Mouse (Mus musculus) frontal cortex, adult 2 months (tissue): ENCODE results near the gene Gen1. TPM values are rescaled to one million over a fixed set of nuclear protein-coding genes. Genes with fewer than 3 reads are reported as not detected.
A peak's percentile ranks its signal among the peaks of the same experiment; 100 is the strongest.

Experiments used
- DNase-seq, 2 experiments: peaks; one replicate each; pipeline ENCODE4 v3.0.0; 2022; ENCODE audit warnings: low spot score in 1 of 2; ENCODE audit errors: extremely low spot score in 1 of 2
- polyA plus RNA-seq: library from polyadenylated mRNA; depleted of rRNA; stranded (reverse); fragments of >200 nt; gene quantifications from 2 replicates; pipeline ENCODE4 v1.2.3, GENCODE M21; 2012; rRNA removed

Gen1 gene
- 0.44 and 0.52 TPM in 2 replicates for polyA plus RNA-seq

DNA sequence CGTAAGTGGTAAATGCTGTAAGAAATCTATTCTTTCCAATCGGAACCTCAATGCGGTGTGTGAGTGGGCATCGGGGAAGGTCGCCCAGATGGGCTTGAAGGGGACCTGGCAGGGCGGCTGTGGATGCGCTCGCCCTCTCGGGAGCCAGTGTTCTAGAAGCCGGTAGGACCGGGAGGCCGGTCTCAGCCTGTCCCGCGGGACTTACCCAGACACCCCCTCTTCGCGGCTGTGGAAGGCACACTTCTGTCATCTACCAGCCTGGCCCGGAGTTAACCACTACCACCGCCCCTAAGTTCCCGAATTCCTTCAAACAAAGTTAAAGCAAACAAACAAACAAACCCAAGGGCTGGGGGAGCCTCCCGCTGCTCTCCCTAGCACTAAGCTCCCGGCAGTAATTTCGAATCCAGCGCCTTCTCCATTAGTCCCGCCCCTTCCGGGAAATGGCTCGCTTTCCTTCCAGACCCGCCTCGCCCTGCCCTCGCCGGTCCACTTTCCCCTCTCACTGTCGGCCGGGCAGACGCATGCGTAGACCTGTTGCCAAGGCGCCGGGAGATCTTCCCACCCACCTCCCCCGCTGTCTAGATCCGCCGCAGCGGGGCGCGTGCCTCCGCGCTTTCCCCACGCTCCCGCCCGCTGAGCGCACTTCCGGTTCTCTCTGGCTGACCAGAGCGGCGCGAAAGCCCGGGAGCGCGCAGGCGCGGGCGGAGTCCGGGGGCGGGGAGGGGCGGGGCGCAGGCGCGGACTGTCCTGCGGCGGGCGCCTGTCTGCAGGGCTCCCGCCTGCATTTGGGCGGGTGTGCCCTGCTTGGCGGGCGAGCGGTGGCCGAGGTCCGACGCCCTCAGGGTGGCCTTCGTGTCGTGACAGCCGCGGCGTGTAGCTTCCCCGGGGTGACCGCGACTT is at the start of gene Gen1, which contains the start of gene Smc6:
TSS of gene Gen1 (minus strand) at position 420 of the 900 bp plus-strand sequence.
TSS of gene Smc6 (plus strand) at position 505 of the 900 bp plus-strand sequence.
- peak; percentile 80 to 94 for DNase-seq

DNA sequence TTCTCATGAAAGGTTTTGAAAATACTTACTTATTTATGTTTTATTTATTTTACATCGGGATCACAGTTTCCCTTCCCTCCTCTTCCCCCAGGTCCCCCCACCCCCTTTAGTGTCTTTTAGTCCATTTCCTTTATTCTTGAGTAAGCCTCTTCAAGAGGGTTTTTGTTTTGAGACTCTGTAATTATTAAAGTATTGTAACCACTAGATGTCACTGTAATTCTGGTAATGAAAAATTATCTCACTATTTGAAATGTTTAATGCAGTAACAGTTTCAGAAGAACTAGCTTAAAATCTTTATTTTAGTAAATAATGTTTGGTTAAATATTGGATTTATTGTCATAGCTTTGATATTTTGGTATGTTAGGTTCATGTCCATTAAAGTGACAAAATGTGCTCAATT is 48.2 kb upstream of the Gen1 start:
- no peak for DNase-seq

DNA sequence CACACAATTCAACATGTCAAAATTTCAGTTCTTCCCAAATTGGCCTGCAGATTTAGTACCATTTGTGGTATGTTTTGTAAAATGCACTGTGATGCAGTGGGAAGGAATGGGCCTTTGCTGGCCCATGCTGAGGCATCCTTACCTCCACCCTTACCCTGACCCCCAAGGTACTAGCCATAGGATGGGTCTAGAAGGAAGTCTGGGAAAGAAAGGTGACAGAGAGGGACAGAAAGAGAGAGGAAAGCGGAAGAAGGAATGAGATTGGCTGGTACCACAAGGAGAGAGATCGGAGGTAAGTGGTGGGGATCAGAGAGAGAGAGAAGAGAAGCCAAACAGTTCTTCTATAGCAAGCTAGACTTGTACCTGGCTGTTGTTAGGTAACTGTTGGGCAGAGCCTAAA is 45.5 kb upstream of the Gen1 start:
- DNase-seq, result no peak

DNA sequence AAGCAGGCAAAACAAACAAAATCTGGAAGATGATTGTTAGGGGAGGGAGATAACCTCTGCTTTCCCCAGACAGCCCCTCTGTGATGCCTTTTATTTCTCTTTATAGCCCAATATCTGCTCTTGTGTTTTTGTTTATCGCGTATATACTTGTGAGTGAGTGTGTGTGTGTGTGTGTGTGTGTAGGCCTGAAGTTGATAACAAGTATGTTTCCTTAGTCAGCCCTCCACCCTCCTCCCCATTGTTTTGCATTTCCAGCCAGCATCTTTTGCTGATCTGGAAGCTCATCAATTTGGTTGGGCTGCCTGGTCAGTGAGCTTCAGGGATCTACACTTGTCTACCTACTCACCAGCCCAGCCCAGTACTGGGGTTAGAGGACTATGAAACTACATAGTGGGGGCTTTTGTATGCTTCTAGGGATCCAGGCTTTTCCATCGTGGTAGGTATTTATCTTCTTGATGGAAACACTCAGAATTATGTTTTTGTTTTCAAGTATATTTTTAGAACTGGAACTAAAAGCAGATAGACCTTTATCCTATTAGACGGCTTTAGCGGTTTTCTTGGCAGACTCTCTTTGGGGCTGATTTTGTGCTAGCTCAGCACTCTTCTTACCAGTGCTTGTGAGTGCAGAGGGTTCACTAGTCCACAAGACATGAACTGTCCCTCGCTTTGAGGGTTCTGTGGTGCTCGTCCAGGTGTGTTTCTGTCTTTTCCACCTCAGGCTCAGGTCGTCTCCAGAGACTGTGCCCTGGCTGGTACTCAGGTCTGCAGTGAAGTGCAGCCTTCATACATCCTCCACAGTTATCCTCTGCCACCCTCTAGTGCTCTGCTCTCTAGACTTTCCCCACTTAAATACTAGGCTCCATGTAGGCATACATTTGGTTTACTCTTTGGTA is 41.4 kb upstream of the Gen1 start:
- no peak for DNase-seq

DNA sequence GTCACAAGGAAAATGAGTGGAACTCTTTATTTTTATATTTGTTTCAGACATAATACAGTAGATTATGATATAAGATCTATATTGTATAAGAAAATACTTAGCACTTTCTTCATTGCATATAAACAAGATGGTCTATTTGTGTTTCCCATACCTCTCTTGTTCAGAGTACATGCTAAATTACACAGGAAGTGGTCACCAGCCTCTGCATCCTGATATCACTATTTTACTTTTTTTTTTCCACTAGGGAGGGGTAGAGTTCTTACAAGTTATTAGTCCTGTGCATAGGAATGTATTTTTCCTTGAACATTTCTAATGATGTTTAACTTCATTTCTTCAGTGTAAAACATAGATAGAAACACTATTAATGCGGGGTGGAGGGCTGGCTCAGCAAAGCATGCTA is 35.3 kb upstream of the Gen1 start:
- no peak for DNase-seq

DNA sequence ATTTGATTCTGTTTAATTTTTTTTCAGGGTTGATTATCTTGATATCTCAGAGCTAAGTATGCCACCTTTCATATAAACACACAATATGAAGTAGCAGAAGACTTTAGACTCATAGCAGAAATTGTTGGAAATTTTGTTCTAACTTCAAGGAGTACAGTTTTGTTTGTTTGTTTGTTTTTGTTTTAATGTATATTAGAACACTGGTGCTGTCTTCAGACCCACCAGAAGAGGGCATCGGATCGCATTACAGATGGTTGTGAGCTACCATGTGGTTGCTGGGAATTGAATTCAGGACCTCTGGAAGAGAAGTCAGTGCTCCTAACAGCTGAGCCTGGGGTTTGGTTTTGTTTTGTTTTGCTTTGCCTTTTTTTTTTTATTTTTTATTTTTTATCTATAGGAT is 20.8 kb upstream of the Gen1 start:
- no peak for DNase-seq

DNA sequence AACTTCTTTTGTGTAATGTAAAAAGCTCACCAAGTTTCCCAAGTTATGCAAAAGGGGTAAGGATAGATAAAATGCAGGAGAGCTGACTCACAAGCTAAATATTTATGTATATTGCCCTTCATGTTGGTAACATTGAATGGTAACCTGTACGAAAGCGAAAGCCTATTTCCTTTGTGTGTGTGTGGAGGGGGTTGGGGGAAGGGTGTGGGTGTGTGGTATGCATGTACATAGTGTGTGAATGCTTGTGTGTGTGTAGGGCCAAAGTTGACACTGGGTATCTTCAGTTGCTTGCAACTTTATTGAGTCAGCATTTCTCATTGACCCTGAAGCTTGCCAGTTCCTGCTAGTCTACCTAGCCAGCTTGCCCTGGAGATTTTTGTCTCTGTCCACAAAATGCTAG is 16.0 kb upstream of the Gen1 start:
- DNase-seq, result no peak

GRCm38 (mm10) chr12:11279886-11280285 is 14.3 kb upstream of the Gen1 start:
- no peak for DNase-seq

- DNase-seq, result no peak
These were observed 11.6 kb upstream of the Gen1 start for GRCm38 (mm10) chr12:11277207-11277606.

DNA sequence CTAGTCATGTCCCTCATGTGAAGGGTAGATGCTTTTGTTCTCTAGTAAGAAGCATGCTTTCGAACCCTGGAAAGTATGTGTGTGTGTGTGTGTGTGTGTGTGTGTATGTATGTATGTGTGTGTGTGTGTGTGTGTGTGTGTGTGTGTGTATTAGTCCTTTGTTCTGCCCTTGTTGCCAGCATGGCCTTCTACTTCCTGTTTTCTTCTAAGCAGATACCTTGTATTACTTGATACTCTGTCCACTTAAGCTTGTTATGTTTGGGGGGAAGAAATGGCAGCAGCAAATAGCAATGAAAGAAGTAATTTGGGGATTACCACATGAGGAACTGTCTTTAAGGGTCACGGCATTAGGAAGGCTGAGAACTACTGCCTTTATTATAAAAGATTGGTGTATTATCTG is 11.0 kb upstream of the Gen1 start:
- DNase-seq, result no peak

- no peak for DNase-seq
These were observed 7.6 kb upstream of the Gen1 start for GRCm38 (mm10) chr12:11273185-11273584.

DNA sequence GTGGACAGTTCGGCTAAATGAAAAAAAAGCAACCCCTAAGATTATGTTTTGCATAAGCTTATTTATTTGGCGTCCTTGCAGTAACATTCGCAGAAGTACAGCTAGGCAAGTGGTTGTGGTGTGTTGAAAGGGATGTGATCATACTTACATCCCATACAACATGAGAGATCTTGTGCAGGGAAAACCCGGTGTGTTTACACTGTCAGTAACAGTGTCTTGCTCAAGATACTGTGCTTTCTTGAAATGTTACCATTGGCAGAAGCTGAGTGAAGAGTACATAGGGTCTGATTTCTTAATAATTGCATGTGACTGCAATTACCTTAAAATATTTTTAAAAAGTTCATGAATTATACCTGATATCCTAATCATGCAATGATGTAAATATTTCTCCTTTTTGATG is 7.0 kb upstream of the Gen1 start:
- DNase-seq, result no peak

DNA sequence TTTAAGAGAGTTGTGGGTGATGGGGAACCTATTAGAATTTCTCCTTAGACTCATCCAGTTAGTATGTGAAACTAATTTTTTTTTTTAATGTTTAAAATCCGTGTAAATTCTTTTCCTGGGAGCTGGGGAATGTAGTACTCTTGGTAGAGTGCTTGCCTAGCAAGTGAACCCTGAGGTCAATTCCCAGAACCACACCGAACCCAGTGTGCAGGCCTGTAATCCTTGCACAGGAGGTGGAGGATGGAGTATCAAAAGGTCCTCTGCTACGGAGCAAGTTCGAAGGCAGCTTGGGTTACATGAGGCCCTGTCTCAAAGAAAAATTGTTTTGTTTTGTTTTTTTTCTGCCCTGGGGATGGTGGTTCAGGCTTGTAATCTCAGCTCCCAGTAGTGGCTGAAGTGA is 1.4 kb upstream of the Gen1 start:
- DNase-seq, result no peak

DNA sequence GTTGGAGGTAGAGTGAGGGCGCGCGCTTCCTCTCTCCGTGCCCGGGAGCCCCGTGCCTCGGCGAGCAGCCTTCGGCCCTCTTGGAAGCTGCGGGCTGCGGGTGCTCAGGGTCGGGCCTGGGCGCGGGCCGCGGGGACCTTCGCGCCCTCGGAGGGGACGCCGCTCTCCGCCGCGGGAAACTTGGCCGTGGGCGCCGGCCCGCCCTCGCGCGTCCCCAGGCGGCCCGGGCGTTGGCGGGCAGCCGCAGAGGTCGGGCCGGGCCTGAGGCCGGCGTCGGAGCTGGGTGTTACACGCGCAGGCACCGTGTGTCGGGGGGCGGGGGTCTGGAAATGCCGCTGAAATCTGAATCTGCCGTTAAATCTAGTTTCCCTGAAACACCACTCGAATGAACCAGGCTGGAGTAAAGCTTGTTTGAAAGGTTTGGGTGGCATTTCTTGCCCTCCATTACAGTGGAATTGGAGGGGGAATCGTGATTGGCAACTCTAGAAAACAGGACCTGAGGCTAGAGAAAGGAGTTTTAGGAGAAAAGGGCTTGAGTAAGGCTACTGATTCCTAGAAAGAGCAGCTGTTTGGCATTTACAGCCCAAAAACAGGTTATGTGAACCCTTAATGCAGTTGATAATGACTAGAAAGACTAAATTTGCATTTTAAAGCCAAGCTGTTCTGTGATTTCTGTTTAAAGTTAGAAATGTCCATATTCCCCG is 833 bp upstream of the Gen1 start:
- peak in 1 of 2 experiments; percentile 30 for DNase-seq

- DNase-seq, result no peak
These were observed 706 bp downstream of the Gen1 start for GRCm38 (mm10) chr12:11264895-11265294.

DNA sequence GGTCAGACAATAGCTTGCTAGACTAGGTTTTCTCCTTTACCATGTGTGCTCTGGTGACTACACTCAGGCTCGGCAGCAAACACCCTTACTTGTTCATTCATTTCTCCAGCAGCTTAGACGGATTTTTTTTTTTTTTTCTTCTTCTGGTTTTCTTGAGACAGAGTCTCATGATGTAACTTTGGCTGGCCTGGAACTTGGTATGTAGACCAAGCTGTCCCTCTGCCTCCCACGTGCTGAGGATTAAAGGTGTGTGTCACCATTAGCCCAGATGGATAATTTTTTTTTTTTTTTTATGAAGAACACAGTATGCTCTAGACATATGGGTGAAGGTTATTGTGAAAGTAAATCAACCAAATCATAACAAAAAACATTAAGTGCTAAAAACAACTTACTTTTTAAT is 15.3 kb downstream of the Gen1 start:
- DNase-seq, result no peak

GRCm38 (mm10) chr12:11247460-11247859 is 18.1 kb downstream of the Gen1 start:
- DNase-seq, result no peak

DNA sequence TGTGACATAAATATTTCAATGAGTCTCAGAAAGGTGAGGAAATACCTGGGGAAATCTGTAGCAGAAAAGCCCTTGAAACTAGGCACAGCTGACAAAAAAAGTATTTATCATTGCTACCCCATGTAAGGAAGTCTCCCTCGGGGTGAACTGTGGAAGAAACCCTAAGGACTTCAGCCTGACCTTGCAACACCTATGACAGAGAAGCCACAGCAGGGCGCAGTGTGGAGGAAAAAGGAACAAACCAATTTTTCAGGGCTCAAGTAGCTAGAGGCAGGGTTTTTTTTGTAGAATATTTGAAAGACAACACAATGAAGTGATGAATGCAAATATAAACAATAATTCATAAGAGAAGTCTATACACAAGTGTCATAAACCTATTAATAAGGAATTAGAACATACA is 29.6 kb downstream of the Gen1 start:
- no peak for DNase-seq

GRCm38 (mm10) chr12:11230267-11230666 is 35.3 kb downstream of the Gen1 start:
- DNase-seq, result no peak

GRCm38 (mm10) chr12:11226529-11227268 is 38.9 kb downstream of the Gen1 start:
- DNase-seq, result no peak
